Mouse (Mus musculus) midbrain, embryonic 13.5 days (tissue): ENCODE measurements at regions not wholly inside any gene's neighbourhood (a gene's known extent, or its start where the extent isn't known, plus 50 kb on each side); places are given as distances from the start of the nearest gene placed in this dataset.
"Not testable (repeated sequence)": the region's sequence is repeated elsewhere in the genome, so short reads cannot be mapped to it uniquely, and the experiment has no call there.

Source experiments
- ATAC-seq: fragments of 200-750 bp; cut with Nextera tagmentation; 2 replicates; pipeline ENCODE4 v1.8.0; 2017; ENCODE audit warnings: mild to moderate bottlenecking, moderate TSS enrichment, moderate library complexity
- H3K27ac ChIP-seq: fragments of 300-500 bp; sonication (generic); 2 replicates; pipeline ENCODE4 v1.5.1; 2015; ENCODE audit warnings: inconsistent platforms, mild to moderate bottlenecking, moderate library complexity
- H3K27me3 ChIP-seq: fragments of 300-500 bp; sonication (generic); 2 replicates; pipeline ENCODE4 v1.6.1; 2015; ENCODE audit warnings: mild to moderate bottlenecking, inconsistent platforms
- H3K36me3 ChIP-seq: fragments of 300-500 bp; sonication (generic); 2 replicates; pipeline ENCODE4 v1.6.1; 2015; ENCODE audit warnings: mild to moderate bottlenecking, inconsistent platforms
- H3K4me1 ChIP-seq: fragments of 300-500 bp; sonication (generic); replicated peaks from 2 replicates; pipeline ENCODE4 v1.6.1; 2015; ENCODE audit warnings: inconsistent platforms
- H3K4me2 ChIP-seq: fragments of 300-500 bp; sonication (generic); replicated peaks from 2 replicates; pipeline ENCODE4 v1.6.1; 2015; ENCODE audit warnings: moderate library complexity, mild to moderate bottlenecking, inconsistent platforms
- H3K4me3 ChIP-seq: fragments of 300-500 bp; sonication (generic); replicated peaks from 2 replicates; pipeline ENCODE4 v1.5.1; 2015; ENCODE audit warnings: mild to moderate bottlenecking, inconsistent platforms
- H3K9ac ChIP-seq: fragments of 300-500 bp; sonication (generic); replicated peaks from 2 replicates; pipeline ENCODE4 v1.6.1; 2015; ENCODE audit warnings: mild to moderate bottlenecking, inconsistent platforms
- H3K9me3 ChIP-seq: fragments of 300-500 bp; sonication (generic); 2 replicates; pipeline ENCODE4 v1.6.1; 2016; ENCODE audit warnings: mild to moderate bottlenecking, inconsistent platforms
- WGBS: fragments of 180-500 bp; shearing (Covaris S2); methylation state at CpG from one replicate; pipeline ENCODE4 v1.1.7; 2015; 5-methylcytosine and 5-hydroxymethylcytosine counted together

DNA sequence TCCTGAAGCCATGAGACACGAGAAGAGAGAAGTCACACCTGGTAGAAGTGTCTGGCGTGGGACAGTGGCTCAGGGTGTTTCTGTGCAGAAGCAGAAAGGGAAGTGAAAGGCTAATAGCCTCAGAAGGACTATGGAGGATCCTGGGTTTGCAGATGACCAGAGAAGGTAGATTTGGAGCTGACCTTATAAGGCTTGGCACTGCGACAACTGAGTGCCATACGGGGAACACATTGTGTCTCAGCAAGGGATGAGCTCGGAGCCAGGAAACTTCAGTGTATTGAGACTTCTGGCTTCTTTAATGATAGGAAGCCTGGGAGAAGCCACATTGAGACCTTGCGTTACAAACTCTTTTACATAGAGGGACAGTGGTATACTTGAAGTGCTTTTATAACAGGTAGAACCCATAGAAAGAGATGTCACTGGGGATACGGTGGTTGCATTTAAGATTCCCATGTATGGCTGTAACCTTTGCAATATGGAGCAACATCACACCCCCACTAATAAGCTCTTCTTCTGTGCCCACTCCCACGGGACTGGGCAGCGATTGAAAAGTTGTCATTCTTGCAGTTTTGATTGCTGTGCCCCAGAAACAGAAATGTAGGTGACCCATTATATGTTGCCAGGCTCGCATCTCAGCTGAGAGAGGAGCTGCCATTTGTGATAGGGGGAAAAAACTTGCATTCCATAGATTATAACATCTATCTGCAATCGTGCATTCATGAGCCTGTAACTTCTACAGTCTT, 61.8 kb upstream of the Dync1i1 start:
- ATAC-seq = no peak
- WGBS = 88% methylated on average over 11 of the region's 11 CpGs
- Histone ChIP-seq H3K4me2 (no peak overlapping the region), H3K4me1 (no peaks in the 10 kb centered on the region), H3K27ac (no peak overlapping the region), H3K4me3 (no peak overlapping the region), H3K36me3 (no peaks in the 10 kb centered on the region), H3K9ac (no peak overlapping the region), H3K27me3 (no peaks in the 10 kb centered on the region), H3K9me3 (no peaks in the 10 kb centered on the region)

DNA sequence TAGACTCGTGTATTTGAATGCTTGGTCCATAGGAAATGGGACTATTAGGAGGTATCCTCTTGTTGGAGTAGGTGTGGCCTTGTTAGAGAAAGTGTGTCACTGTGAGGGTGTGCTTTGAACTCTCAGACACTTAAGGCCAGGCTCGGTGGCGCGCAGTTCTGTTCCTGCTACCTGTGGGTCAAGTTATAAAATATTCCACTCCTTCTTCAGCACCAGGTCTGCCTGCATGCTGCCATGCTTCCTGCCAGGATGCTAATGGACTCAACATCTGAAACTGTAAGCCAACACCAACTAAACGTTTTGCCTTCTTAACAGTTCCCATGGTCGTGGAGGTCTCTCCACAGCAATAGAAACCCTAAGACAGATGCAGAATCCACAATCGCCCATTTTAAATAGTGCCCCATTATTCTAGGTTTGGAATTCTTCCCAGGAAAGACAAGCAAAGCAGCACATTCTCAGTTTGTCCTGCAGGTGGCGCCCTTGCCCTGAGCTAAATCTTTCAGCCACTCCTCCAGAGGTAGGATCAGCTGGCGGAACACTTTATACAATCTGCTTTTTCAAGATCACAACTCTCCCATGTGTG, 80.2 kb upstream of the Dync1i1 start:
- peak; percentile 84 for ATAC-seq
- Histone ChIP-seq H3K27me3 (no peaks in the 10 kb centered on the region), H3K4me1 (no peaks in the 10 kb centered on the region), H3K4me3 (no peak overlapping the region), H3K4me2 (no peak overlapping the region), H3K36me3 (no peaks in the 10 kb centered on the region), H3K9me3 (no peaks in the 10 kb centered on the region), H3K27ac (no peak overlapping the region), H3K9ac (no peak overlapping the region)
- WGBS = 22% methylated on average over 9 of the region's 9 CpGs

DNA sequence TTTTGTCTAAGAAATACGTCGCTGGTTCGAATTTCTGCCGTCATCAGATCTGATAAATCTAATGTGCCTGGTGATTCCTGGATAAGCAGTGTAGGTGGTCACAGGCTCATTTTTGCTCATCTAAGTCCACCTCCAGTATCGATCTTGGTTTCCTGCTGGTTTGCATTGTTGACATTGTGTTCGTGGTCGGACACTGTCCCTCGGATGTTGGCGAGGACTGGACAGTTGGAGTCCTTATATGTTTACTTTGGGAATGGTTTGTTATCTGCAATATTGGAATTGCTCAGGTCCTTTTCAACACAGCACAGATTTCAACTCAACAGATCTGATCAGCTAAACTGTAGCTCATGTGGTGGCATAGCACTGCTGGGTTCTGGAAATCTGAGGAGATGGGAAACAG, 91.2 kb upstream of the Dync1i1 start:
- no peaks in the 10 kb centered on the region for H3K4me1 ChIP-seq
- no peak overlapping the region for H3K9ac ChIP-seq
- 90% methylated on average over 9 of the region's 9 CpGs for WGBS
- H3K4me2 ChIP-seq = no peak overlapping the region
- no peak overlapping the region for H3K27ac ChIP-seq
- ATAC-seq = no peak
- no peak overlapping the region for H3K4me3 ChIP-seq
- no peaks in the 10 kb centered on the region for H3K36me3 ChIP-seq
- no peaks in the 10 kb centered on the region for H3K27me3 ChIP-seq
- no peaks in the 10 kb centered on the region for H3K9me3 ChIP-seq

DNA sequence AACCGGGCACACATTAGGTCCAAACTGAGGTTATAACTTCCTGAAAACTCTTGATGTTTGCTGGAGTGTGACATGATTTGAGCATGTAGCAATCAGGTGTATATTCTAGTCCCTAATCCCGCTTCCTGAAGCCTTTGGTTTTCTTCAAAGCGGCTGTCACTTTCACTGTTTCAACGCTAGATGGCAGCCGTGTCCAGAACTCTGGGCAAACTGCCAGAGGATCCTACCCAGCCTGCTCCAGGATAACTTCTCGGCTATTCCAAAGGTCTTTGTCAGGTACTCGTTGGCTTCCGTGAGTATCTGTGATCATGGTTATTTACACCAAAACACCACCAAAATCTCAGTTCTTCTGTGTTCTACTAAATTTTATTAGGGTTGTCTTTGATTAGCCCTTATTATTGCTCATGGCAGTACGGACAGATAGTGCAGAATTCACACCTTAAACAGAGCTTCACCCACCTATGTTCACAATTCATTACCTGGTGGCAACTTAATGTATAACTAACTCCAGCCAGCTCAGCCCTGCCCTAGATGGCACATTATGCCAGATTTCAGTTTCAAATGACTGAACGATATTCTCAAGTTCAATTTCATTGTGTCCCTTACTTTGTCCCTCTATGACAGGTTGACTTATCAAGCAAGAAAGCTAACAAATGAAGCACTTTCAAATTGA, 92.3 kb upstream of the Dync1i1 start:
- H3K9me3 ChIP-seq = no peaks in the 10 kb centered on the region
- 22% methylated on average over 10 of the region's 10 CpGs for WGBS
- H3K4me3 ChIP-seq = no peak overlapping the region
- no peaks in the 10 kb centered on the region for H3K36me3 ChIP-seq
- no peak overlapping the region for H3K9ac ChIP-seq
- no peak overlapping the region for H3K27ac ChIP-seq
- H3K4me2 ChIP-seq = no peak overlapping the region; the same call in 1 of the 2 replicates
- H3K27me3 ChIP-seq = no peaks in the 10 kb centered on the region
- no peaks in the 10 kb centered on the region for H3K4me1 ChIP-seq
- ATAC-seq = peak; percentile 80

DNA sequence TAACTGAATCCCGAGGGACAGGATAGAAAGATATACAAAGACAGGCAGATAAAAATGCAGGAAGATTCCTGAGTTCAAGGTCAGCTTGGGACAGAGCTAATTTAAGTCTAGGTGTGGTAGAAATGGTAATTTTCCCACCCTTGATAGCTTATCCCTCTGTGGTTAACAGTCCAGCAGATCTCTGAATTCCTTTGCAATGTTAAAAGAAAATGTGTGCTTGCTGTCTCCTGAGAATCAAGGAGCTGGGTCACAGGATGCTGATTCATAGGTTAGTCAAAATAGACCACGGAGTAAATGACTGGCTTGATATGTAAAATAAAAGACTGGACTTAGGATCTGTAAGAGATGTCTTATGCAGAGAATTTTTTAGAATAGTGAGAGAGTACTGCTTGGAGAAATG, 101.4 kb upstream of the Dync1i1 start:
- Histone ChIP-seq H3K4me2 (no peak overlapping the region), H3K27ac (no peak overlapping the region), H3K4me1 (no peaks in the 10 kb centered on the region), H3K4me3 (no peak overlapping the region), H3K9ac (no peak overlapping the region), H3K27me3 (no peaks in the 10 kb centered on the region), H3K36me3 (no peaks in the 10 kb centered on the region), H3K9me3 (no peaks in the 10 kb centered on the region)
- ATAC-seq = no peak
- 83% methylated on average over 2 of the region's 2 CpGs for WGBS

DNA sequence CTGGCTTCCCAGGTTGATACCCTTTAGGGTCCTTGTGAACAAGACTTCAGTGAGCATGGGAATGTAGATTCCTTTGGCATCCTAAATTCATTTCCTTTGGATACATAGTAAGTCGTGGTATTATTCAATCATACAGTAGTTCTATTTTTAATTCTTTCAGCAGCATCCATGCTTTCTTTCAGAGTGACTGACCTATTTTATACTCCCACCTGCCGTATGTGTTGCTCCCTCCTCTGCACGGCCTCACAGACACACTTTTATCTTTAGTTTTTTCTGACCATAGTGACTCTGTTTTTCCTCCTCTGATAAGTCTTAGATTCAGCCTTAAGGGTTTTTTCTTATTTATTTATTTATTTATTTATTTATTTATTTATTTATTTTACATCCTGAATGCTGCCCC, 103.9 kb upstream of the Dync1i1 start:
- H3K36me3 ChIP-seq = no peaks in the 10 kb centered on the region
- ATAC-seq = no peak
- no peaks in the 10 kb centered on the region for H3K9me3 ChIP-seq
- H3K4me2 ChIP-seq = no peak overlapping the region
- H3K4me3 ChIP-seq = no peak overlapping the region
- 93% methylated on average over 3 of the region's 3 CpGs for WGBS
- no peak overlapping the region for H3K27ac ChIP-seq
- no peak overlapping the region for H3K9ac ChIP-seq
- no peaks in the 10 kb centered on the region for H3K27me3 ChIP-seq
- H3K4me1 ChIP-seq = no peaks in the 10 kb centered on the region

DNA sequence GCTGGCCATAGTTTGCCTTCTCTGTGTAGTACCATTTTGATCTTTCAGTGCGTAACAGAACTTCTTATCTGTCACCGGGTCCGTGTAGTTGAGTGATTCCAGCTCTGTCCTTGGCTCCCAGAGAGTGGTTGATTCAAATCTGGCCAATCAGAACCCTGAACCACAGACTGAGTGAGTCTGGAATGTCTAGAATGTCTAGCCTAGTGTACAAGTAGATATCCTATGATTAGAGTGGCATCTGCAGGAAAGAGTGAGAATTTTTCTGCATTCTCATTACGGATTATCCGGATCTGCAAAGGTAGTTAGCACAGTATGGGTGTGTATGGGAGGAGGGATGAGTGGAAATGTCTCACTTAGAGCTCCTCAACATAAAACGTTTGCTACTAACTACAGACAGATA, 97.9 kb upstream of the Pdk4 start:
- no peak overlapping the region for H3K9ac ChIP-seq
- H3K4me1 ChIP-seq = no peaks in the 10 kb centered on the region
- H3K9me3 ChIP-seq = no peaks in the 10 kb centered on the region
- ATAC-seq = no peak
- H3K27me3 ChIP-seq = no peaks in the 10 kb centered on the region
- WGBS = 80% methylated on average over 6 of the region's 6 CpGs
- H3K27ac ChIP-seq = no peak overlapping the region
- no peaks in the 10 kb centered on the region for H3K36me3 ChIP-seq
- no peak overlapping the region for H3K4me2 ChIP-seq
- H3K4me3 ChIP-seq = no peak overlapping the region

DNA sequence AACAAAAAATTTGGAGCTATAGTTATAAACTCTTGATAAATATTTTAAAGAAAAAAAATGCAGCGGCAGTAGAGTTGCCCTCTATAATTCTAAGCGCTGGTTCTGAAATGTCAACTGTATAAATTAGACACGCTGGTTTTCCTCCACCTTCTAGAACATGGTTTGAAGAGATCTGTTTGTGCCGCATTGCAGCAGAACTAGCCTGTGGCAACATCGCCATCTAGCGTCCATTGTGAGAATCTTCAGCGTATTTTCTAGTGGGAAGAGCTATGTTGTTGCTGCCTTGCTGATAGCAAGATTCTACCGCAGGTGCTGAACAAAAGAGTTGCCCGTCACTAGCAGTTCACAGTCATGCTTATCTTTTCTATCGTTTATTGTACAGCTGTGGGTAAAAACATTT, 93.5 kb upstream of the Pdk4 start:
- Histone ChIP-seq H3K4me2 (no peak overlapping the region), H3K27ac (no peak overlapping the region), H3K27me3 (no peaks in the 10 kb centered on the region), H3K4me3 (no peak overlapping the region), H3K36me3 (no peaks in the 10 kb centered on the region), H3K9me3 (no peaks in the 10 kb centered on the region), H3K4me1 (no peaks in the 10 kb centered on the region), H3K9ac (no peak overlapping the region)
- WGBS = 5% methylated on average over 10 of the region's 10 CpGs
- peak; percentile 84 for ATAC-seq

DNA sequence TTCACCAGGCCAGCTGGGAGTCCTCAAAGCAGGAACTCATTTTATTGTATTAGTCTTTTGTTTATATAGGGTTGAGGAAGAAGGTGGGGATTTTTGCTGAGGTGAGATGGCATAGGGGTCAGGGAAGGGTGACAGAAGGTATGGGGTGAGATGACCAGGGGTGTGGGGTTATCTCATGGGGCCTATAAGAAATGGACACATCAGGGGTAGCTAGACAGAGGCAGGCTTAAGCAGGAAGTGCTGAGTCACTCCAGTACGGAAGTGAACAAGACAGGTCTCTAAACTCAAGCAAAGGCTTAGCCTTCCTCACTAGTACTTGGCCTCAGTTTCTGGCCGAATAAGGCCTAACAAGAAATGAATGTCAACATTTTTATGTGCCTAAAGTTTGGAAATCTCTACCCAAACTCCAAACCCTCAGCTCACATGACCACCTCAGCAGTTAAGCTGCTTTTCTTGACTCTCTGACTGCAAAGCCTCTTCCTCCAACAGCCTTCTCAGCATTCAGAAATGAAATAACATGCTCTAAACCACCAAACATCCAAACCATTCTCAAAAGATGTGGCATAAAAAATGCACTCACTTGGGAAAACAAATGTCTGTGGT, 86.9 kb upstream of the Pdk4 start:
- 78% methylated on average over 2 of the region's 2 CpGs for WGBS
- Histone ChIP-seq H3K9me3 (no peaks in the 10 kb centered on the region), H3K4me3 (no peak overlapping the region), H3K4me2 (no peak overlapping the region), H3K4me1 (no peaks in the 10 kb centered on the region), H3K9ac (no peak overlapping the region), H3K27ac (no peak overlapping the region), H3K36me3 (no peaks in the 10 kb centered on the region), H3K27me3 (no peaks in the 10 kb centered on the region)
- ATAC-seq = no peak

DNA sequence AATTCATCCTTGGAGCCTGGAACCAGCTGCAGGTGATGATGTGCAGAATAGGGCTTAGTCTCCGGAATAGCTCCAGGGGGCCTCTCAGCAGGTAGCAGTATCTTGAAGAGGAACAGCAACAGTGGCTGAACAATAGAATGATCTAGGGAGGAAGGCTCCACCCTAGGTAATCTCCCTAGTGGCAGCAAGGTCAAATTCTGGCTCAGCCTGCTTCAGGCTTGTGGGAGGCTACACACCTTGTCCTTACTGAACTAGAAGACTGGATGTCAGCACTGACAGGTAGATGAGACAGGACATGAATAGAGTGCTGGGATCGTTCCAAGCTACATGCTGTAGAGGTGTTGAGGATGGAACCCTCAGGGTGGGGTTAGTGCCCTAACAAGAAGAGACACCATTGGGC, 80.8 kb upstream of the Pdk4 start:
- H3K4me2 ChIP-seq, H3K27ac ChIP-seq, H3K4me1 ChIP-seq, H3K9me3 ChIP-seq, H3K4me3 ChIP-seq, ATAC-seq, H3K36me3 ChIP-seq, H3K27me3 ChIP-seq, H3K9ac ChIP-seq: not testable (repeated sequence)
- 88% methylated on average over 2 of the region's 2 CpGs for WGBS

DNA sequence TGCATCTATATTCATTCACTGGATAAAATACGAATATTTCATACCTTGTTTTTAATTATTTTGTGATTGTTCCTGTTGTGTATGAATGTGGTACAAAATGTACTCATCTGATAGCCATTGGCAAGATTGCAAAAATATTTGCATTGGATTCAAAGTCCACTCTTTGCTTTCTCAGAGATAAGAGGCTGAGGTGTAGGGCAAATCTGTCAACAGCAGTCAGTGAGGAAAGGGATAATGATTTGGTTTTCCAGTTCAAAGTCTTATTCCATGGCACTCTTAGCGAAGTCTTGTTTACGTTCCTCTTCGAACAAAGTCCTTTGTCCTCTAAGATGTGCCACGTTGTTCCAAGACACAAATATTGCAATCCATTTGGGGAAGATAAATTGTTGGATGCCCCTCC, 70.5 kb upstream of the Pdk4 start:
- no peaks in the 10 kb centered on the region for H3K36me3 ChIP-seq
- no peaks in the 10 kb centered on the region for H3K27me3 ChIP-seq
- H3K9ac ChIP-seq = no peak overlapping the region
- no peaks in the 10 kb centered on the region for H3K4me1 ChIP-seq
- H3K4me3 ChIP-seq = no peak overlapping the region
- no peaks in the 10 kb centered on the region for H3K9me3 ChIP-seq
- H3K4me2 ChIP-seq = no peak overlapping the region
- H3K27ac ChIP-seq = no peak overlapping the region
- no peak for ATAC-seq
- 85% methylated on average over 5 of the region's 5 CpGs for WGBS

DNA sequence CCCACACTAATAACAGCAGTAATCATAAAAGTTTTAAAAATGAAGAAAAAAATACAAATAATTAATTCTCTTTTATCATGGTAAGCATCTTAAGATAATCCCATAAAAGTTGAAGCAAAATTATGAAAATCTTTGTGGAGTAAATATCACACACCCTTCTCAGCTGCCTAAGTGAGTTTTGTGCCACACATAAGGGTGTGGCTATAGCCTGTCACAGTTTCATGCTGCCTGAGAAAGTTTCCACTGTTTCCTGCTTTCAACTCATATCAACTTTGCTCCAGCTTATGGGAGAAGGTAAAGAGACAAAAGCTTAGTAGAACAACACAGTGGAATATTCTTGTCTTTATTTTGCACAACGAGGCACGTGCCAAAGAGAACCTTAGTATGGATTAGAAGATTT, 68.9 kb upstream of the Pdk4 start:
- Histone ChIP-seq H3K27ac (no peak overlapping the region), H3K4me1 (no peaks in the 10 kb centered on the region), H3K9me3 (no peaks in the 10 kb centered on the region), H3K36me3 (no peaks in the 10 kb centered on the region), H3K4me2 (no peak overlapping the region), H3K27me3 (no peaks in the 10 kb centered on the region), H3K4me3 (no peak overlapping the region), H3K9ac (no peak overlapping the region)
- no peak for ATAC-seq
- WGBS = 80% methylated on average over 2 of the region's 2 CpGs
